Mouse (Mus musculus) heart, embryonic 14.5 days (tissue): Measurements from ENCODE around the gene Rassf6. TPM values are rescaled to one million over a fixed set of nuclear protein-coding genes. Genes with fewer than 3 reads are reported as not detected.

Source experiments
- ATAC-seq: fragments of 200-750 bp; cut with Nextera tagmentation; 2 replicates; pipeline ENCODE4 v1.8.0; 2017; ENCODE audit warnings: low read depth, moderate TSS enrichment; ENCODE audit not compliant: insufficient number of reproducible peaks, insufficient read depth, low FRiP score
- H3K27ac ChIP-seq, 2 experiments: fragments of 200-500 bp in 1 of 2; fragments of 300-500 bp in 1 of 2; sonication (generic) in 1 of 2; replicated peaks in 1 of 2; 2 replicates each; pipeline ENCODE4 v1.5.1; 2012 to 2014; ENCODE audit warnings: low read depth in 2 of 2, low read length in 2 of 2, control low read depth in 1 of 2, mild to moderate bottlenecking in 1 of 2, mixed read lengths in 1 of 2; ENCODE audit not compliant: control insufficient read depth in 1 of 2, insufficient read depth in 1 of 2
- H3K27me3 ChIP-seq: fragments of 300-500 bp; sonication (generic); 2 replicates; pipeline ENCODE4 v1.6.1; 2014; ENCODE audit warnings: mild to moderate bottlenecking, low read length, control low read depth; ENCODE audit not compliant: control insufficient read depth, insufficient read depth
- H3K36me3 ChIP-seq: fragments of 300-500 bp; sonication (generic); 2 replicates; pipeline ENCODE4 v1.6.1; 2014; ENCODE audit warnings: mild to moderate bottlenecking, control low read depth, low read length, mixed read lengths; ENCODE audit not compliant: control insufficient read depth, insufficient read depth
- H3K4me1 ChIP-seq, 2 experiments: fragments of 200-500 bp in 1 of 2; fragments of 300-500 bp in 1 of 2; sonication (generic) in 1 of 2; 2 replicates each; pipeline ENCODE4 v1.6.1; 2012 to 2014; ENCODE audit warnings: low read length in 2 of 2, control low read depth in 1 of 2, mixed read lengths in 1 of 2; ENCODE audit not compliant: control insufficient read depth in 2 of 2, insufficient read depth in 2 of 2
- H3K4me2 ChIP-seq: fragments of 300-500 bp; sonication (generic); 2 replicates; pipeline ENCODE4 v1.6.1; 2014; ENCODE audit warnings: mild to moderate bottlenecking, low read length
- H3K4me3 ChIP-seq, 2 experiments: fragments of 200-500 bp in 1 of 2; fragments of 300-500 bp in 1 of 2; sonication (generic) in 1 of 2; 2 replicates each; pipeline ENCODE4 v1.5.1; 2012 to 2014; ENCODE audit warnings: low read length in 2 of 2, mild to moderate bottlenecking in 2 of 2, control low read depth in 1 of 2, low read depth in 1 of 2, moderate library complexity in 1 of 2; ENCODE audit not compliant: control insufficient read depth in 1 of 2, insufficient read depth in 1 of 2
- H3K9ac ChIP-seq: fragments of 300-500 bp; sonication (generic); 2 replicates; pipeline ENCODE4 v1.6.1; 2014; ENCODE audit warnings: mild to moderate bottlenecking, low read length
- H3K9me3 ChIP-seq: fragments of 300-500 bp; sonication (generic); 2 replicates; pipeline ENCODE4 v1.6.1; 2016; ENCODE audit warnings: low read length, control low read depth; ENCODE audit not compliant: control insufficient read depth
- WGBS: fragments of 180-500 bp; shearing (Covaris S2); extraction: QIAGEN DNeasy Blood & Tissue Kit; methylation state at CpG from one replicate; pipeline ENCODE4 v1.1.7; 2014; 5-methylcytosine and 5-hydroxymethylcytosine counted together
- polyA plus RNA-seq: library from polyadenylated mRNA; unstranded; fragments of >200 nt; fragmentation: Nextera tagmentation; extraction: Ambion mirVana; gene quantifications from 2 replicates; pipeline ENCODE4 v1.2.1, GENCODE M21; 2014

The Rassf6 gene
- polyA plus RNA-seq, 1 experiment from 2014 or later = 0.55 TPM

- H3K4me2 ChIP-seq = no peak overlapping the region
- ATAC-seq = no peak
- no peaks in the 10 kb centered on the region for H3K27me3 ChIP-seq
- H3K36me3 ChIP-seq = no peaks in the 10 kb centered on the region
- WGBS = 41% methylated on average over 5 of the region's 5 CpGs
- peaks cover 8 to 20% of the 10 kb centered on the region in 2 experiments for H3K4me1 ChIP-seq
- no peaks in the 10 kb centered on the region for H3K9me3 ChIP-seq
- H3K4me3 ChIP-seq = no peak overlapping the region
- no peak overlapping the region for H3K9ac ChIP-seq
- 0 out of 4 replicates have a peak overlapping the region, but pooled peaks of 1 of the 2 experiments have one; percentile 19 for H3K27ac ChIP-seq
Measured at GRCm38 (mm10) chr5:90567788-90568187, 72.7 kb downstream of the Rassf6 start.

GRCm38 (mm10) chr5:90565205-90565604 lies 75.3 kb downstream of the Rassf6 start:
- H3K9ac ChIP-seq = no peak overlapping the region
- H3K4me2 ChIP-seq = no peak overlapping the region
- H3K4me1 ChIP-seq = peaks cover 9 to 20% of the 10 kb centered on the region in 2 experiments
- no peaks in the 10 kb centered on the region for H3K36me3 ChIP-seq
- H3K9me3 ChIP-seq = no peaks in the 10 kb centered on the region
- H3K4me3 ChIP-seq = no peak overlapping the region
- H3K27me3 ChIP-seq = no peaks in the 10 kb centered on the region
- H3K27ac ChIP-seq = no peak overlapping the region
- 82% methylated on average over 6 of the region's 6 CpGs for WGBS
- ATAC-seq = no peak

- H3K36me3 ChIP-seq = no peaks in the 10 kb centered on the region
- WGBS = 86% methylated on average over 4 of the region's 4 CpGs
- no peak overlapping the region for H3K4me2 ChIP-seq
- no peak overlapping the region for H3K9ac ChIP-seq
- no peak overlapping the region for H3K27ac ChIP-seq
- no peaks in the 10 kb centered on the region for H3K27me3 ChIP-seq
- ATAC-seq = no peak
- peaks cover 9 to 20% of the 10 kb centered on the region in 2 experiments for H3K4me1 ChIP-seq
- H3K4me3 ChIP-seq = no peak overlapping the region
- H3K9me3 ChIP-seq = no peaks in the 10 kb centered on the region
Measured at GRCm38 (mm10) chr5:90564161-90564560, 76.3 kb downstream of the Rassf6 start.

GRCm38 (mm10) chr5:90562880-90563279 lies 77.6 kb downstream of the Rassf6 start:
- Histone ChIP-seq H3K4me2 (no peak overlapping the region), H3K27ac (no peak overlapping the region), H3K9me3 (no peaks in the 10 kb centered on the region), H3K4me1 (peaks cover 7% of the 10 kb centered on the region in 2 experiments; a peak in 3 of 4 replicates), H3K36me3 (no peaks in the 10 kb centered on the region), H3K9ac (no peak overlapping the region), H3K4me3 (no peak overlapping the region), H3K27me3 (no peaks in the 10 kb centered on the region)
- no peak for ATAC-seq
- WGBS = 26% methylated on average over 4 of the region's 4 CpGs

GRCm38 (mm10) chr5:90561721-90562275 lies 78.7 kb downstream of the Rassf6 start:
- Histone ChIP-seq H3K4me1 (peaks cover 0 to 4% of the 10 kb centered on the region in 2 experiments; a peak in 1 of 4 replicates), H3K4me3 (no peak overlapping the region), H3K27ac (no peak overlapping the region), H3K27me3 (no peaks in the 10 kb centered on the region), H3K9ac (no peak overlapping the region), H3K4me2 (no peak overlapping the region), H3K9me3 (no peaks in the 10 kb centered on the region), H3K36me3 (no peaks in the 10 kb centered on the region)
- no peak for ATAC-seq
- WGBS = 91% methylated on average over 11 of the region's 11 CpGs

- Histone ChIP-seq H3K4me1 (peaks cover 0 to 4% of the 10 kb centered on the region in 2 experiments; a peak in 1 of 4 replicates), H3K9ac (no peak within 1 kb of the TSS), H3K4me3 (no peak within 1 kb of the TSS), H3K4me2 (no peak within 1 kb of the TSS), H3K27me3 (no peaks in the 10 kb centered on the region), H3K36me3 (no peaks in the 10 kb centered on the region), H3K9me3 (no peaks in the 10 kb centered on the region), H3K27ac (no peak within 1 kb of the TSS)
- no peak for ATAC-seq
- 86% methylated on average over 6 of the region's 6 CpGs for WGBS
Measured at GRCm38 (mm10) chr5:90560743-90561142, 79.7 kb downstream of the Rassf6 start, which contains the start of gene 5830473C10Rik. Gene 5830473C10Rik, plus strand, starts transcription at chr5:90561107.

- H3K4me2 ChIP-seq = no peak overlapping the region
- no peak overlapping the region for H3K4me3 ChIP-seq
- no peaks in the 10 kb centered on the region for H3K27me3 ChIP-seq
- H3K4me1 ChIP-seq = no peaks in the 10 kb centered on the region; a peak in 1 of 4 replicates
- H3K36me3 ChIP-seq = no peaks in the 10 kb centered on the region
- H3K9ac ChIP-seq = no peak overlapping the region
- no peak overlapping the region for H3K27ac ChIP-seq
- no peak for ATAC-seq
- WGBS = 73% methylated on average over 3 of the region's 3 CpGs
- H3K9me3 ChIP-seq = no peaks in the 10 kb centered on the region
Measured at GRCm38 (mm10) chr5:90556052-90556451, 84.4 kb downstream of the Rassf6 start.
